Mouse (Mus musculus) heart, embryonic 11.5 days (tissue): ENCODE measurements at regions not wholly inside any gene's neighbourhood (a gene's known extent, or its start where the extent isn't known, plus 50 kb on each side); places are given as distances from the start of the nearest gene placed in this dataset.

Experiments used
- ATAC-seq: fragments of 200-750 bp; cut with Nextera tagmentation; replicated peaks from 2 replicates; pipeline ENCODE4 v1.8.0; 2017; ENCODE audit warnings: moderate library complexity; ENCODE audit not compliant: insufficient number of reproducible peaks, low FRiP score, low TSS enrichment
- H3K27ac ChIP-seq: fragments of 300-500 bp; sonication (generic); 2 replicates; pipeline ENCODE4 v1.5.1; 2014; ENCODE audit warnings: mild to moderate bottlenecking, low read depth, low read length
- H3K27me3 ChIP-seq: fragments of 300-500 bp; sonication (generic); 2 replicates; pipeline ENCODE4 v1.6.1; 2014; ENCODE audit warnings: mild to moderate bottlenecking, low read length, mixed read lengths; ENCODE audit not compliant: control insufficient read depth, insufficient read depth
- H3K36me3 ChIP-seq: fragments of 300-500 bp; sonication (generic); 2 replicates; pipeline ENCODE4 v1.6.1; 2014; ENCODE audit warnings: mild to moderate bottlenecking, low read length, moderate library complexity, mixed read lengths; ENCODE audit not compliant: control insufficient read depth, insufficient read depth
- H3K4me1 ChIP-seq: fragments of 300-500 bp; sonication (generic); 2 replicates; pipeline ENCODE4 v1.6.1; 2014; ENCODE audit warnings: low read length; ENCODE audit not compliant: control insufficient read depth, insufficient read depth
- H3K4me2 ChIP-seq: fragments of 300-500 bp; sonication (generic); 2 replicates; pipeline ENCODE4 v1.6.1; 2014; ENCODE audit warnings: mild to moderate bottlenecking, moderate library complexity
- H3K4me3 ChIP-seq: fragments of 300-500 bp; sonication (generic); 2 replicates; pipeline ENCODE4 v1.5.1; 2014; ENCODE audit warnings: low read depth, low read length
- H3K9ac ChIP-seq: fragments of 300-500 bp; sonication (generic); 2 replicates; pipeline ENCODE4 v1.6.1; 2014; ENCODE audit warnings: mild to moderate bottlenecking, low read depth, low read length, moderate library complexity
- H3K9me3 ChIP-seq: fragments of 300-500 bp; sonication (generic); replicated peaks from 2 replicates; pipeline ENCODE4 v1.6.1; 2016; ENCODE audit warnings: low read length; ENCODE audit not compliant: control insufficient read depth
- WGBS: fragments of 180-500 bp; shearing (Covaris S2); extraction: QIAGEN DNeasy Blood & Tissue Kit; methylation state at CpG from one replicate; pipeline ENCODE4 v1.1.7; 2014; ENCODE audit not compliant: insufficient replicate concordance; 5-methylcytosine and 5-hydroxymethylcytosine counted together

GRCm38 (mm10) chr6:51693984-51694383, 170.3 kb downstream of the Snx10 start:
- Histone ChIP-seq H3K4me3 (no peak overlapping the region), H3K36me3 (no peaks in the 10 kb centered on the region), H3K9me3 (no peaks in the 10 kb centered on the region), H3K27ac (no peak overlapping the region), H3K4me2 (no peak overlapping the region), H3K27me3 (no peaks in the 10 kb centered on the region), H3K4me1 (no peaks in the 10 kb centered on the region), H3K9ac (no peak overlapping the region)
- WGBS: 82% methylated on average over 7 of the region's 7 CpGs
- ATAC-seq: no peak

GRCm38 (mm10) chr6:51696396-51696795, 172.7 kb downstream of the Snx10 start:
- no peak overlapping the region for H3K4me3 ChIP-seq
- H3K9ac ChIP-seq: no peak overlapping the region
- H3K27me3 ChIP-seq: no peaks in the 10 kb centered on the region
- H3K9me3 ChIP-seq: no peaks in the 10 kb centered on the region
- no peak overlapping the region for H3K4me2 ChIP-seq
- ATAC-seq: no peak
- H3K27ac ChIP-seq: no peak overlapping the region
- no peaks in the 10 kb centered on the region for H3K4me1 ChIP-seq
- no peaks in the 10 kb centered on the region for H3K36me3 ChIP-seq
- 83% methylated on average over 7 of the region's 7 CpGs for WGBS

DNA sequence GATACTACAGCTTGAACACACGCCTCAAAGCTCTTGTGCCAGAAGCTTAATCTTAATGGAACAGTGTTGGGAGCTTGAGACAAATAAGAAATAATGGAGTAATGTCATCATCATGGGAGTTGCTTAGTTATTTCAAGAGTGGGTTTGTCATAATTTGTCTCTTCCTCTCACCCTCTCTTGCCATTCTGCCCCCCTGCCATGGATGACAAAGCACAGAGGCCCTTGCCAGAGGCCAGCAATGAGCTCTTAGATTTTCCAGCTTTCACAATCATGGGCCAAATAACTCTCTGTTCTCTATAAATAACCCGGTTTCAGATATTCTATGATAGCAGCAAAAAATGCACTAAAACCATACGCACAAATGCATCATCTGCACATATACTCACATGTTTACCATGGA, 174.1 kb downstream of the Snx10 start:
- Histone ChIP-seq H3K36me3 (no peaks in the 10 kb centered on the region), H3K4me2 (no peak overlapping the region), H3K4me3 (no peak overlapping the region), H3K4me1 (peaks cover 5% of the 10 kb centered on the region; the same call in 1 of the 2 replicates), H3K27me3 (no peaks in the 10 kb centered on the region), H3K9me3 (no peaks in the 10 kb centered on the region), H3K27ac (no peak overlapping the region), H3K9ac (no peak overlapping the region)
- WGBS: 79% methylated on average over 3 of the region's 3 CpGs
- no peak for ATAC-seq

DNA sequence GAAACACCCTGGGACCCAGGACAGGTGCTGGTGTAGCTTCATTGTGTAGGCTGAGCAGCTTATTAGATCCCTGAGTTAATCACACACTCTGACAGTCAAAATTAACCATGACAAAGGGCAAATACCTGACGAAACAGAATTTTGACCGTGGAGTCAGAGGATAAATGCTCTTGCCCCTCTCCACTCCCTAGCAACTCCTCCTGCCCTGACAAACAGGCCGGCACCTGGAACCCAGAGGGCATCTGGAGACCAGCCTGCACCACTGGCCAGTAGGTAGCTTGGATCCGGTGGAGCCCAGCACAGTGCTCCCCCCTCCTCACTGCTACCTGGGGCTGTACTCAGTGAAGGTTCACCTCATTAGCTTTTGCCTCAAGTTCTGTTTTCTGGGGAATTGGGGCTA, 174.5 kb downstream of the Snx10 start:
- Histone ChIP-seq H3K4me2 (no peak overlapping the region), H3K9me3 (no peaks in the 10 kb centered on the region), H3K27me3 (no peaks in the 10 kb centered on the region), H3K9ac (no peak overlapping the region), H3K4me3 (no peak overlapping the region), H3K36me3 (no peaks in the 10 kb centered on the region), H3K27ac (no peak overlapping the region), H3K4me1 (peaks cover 5% of the 10 kb centered on the region; the same call in 1 of the 2 replicates)
- WGBS: 77% methylated on average over 4 of the region's 4 CpGs
- no peak for ATAC-seq

GRCm38 (mm10) chr6:51701253-51702020, 177.7 kb downstream of the Snx10 start:
- no peak overlapping the region for H3K4me3 ChIP-seq
- H3K4me1 ChIP-seq: peaks cover 5% of the 10 kb centered on the region; the same call in 1 of the 2 replicates
- H3K27me3 ChIP-seq: no peaks in the 10 kb centered on the region
- no peaks in the 10 kb centered on the region for H3K36me3 ChIP-seq
- no peak for ATAC-seq
- H3K4me2 ChIP-seq: no peak overlapping the region
- no peak overlapping the region for H3K27ac ChIP-seq
- WGBS: 83% methylated on average over 11 of the region's 11 CpGs
- H3K9me3 ChIP-seq: no peaks in the 10 kb centered on the region
- no peak overlapping the region for H3K9ac ChIP-seq

GRCm38 (mm10) chr6:51702456-51703171, 178.9 kb downstream of the Snx10 start:
- ATAC-seq: no peak
- no peak overlapping the region for H3K4me3 ChIP-seq
- 71% methylated on average over 10 of the region's 10 CpGs for WGBS
- H3K4me1 ChIP-seq: peaks cover 5% of the 10 kb centered on the region; the same call in 1 of the 2 replicates
- no peak overlapping the region for H3K27ac ChIP-seq
- H3K9ac ChIP-seq: no peak overlapping the region
- H3K36me3 ChIP-seq: no peaks in the 10 kb centered on the region
- H3K27me3 ChIP-seq: no peaks in the 10 kb centered on the region
- no peaks in the 10 kb centered on the region for H3K9me3 ChIP-seq
- no peak overlapping the region for H3K4me2 ChIP-seq

DNA sequence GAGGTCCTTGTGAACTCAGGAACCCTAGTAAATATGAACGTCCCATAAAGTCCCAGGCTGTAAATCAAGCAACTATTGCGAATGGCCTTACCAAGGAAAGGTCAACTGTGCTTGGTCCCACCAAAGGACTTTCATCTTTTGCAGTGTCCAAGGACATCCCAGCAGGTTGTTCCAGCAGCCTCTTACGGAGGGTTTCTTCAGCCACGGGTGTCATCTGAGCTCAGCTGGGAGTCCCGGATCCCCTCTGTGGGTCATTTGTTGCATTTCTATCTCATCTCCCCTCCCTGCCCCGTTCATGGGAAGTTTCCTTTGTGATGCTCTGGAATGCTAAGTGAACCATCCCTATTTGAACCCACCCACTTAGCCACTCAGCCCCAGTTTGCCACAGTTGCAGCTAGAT, 184.3 kb downstream of the Snx10 start:
- H3K4me3 ChIP-seq: no peak overlapping the region
- ATAC-seq: no peak
- H3K9me3 ChIP-seq: no peaks in the 10 kb centered on the region
- H3K9ac ChIP-seq: no peak overlapping the region
- H3K27ac ChIP-seq: no peak overlapping the region
- no peaks in the 10 kb centered on the region for H3K36me3 ChIP-seq
- H3K4me1 ChIP-seq: peaks cover 6% of the 10 kb centered on the region; the same call in 1 of the 2 replicates
- H3K4me2 ChIP-seq: no peak overlapping the region
- no peaks in the 10 kb centered on the region for H3K27me3 ChIP-seq
- 48% methylated on average over 6 of the region's 6 CpGs for whole genome bisulfite sequencing

DNA sequence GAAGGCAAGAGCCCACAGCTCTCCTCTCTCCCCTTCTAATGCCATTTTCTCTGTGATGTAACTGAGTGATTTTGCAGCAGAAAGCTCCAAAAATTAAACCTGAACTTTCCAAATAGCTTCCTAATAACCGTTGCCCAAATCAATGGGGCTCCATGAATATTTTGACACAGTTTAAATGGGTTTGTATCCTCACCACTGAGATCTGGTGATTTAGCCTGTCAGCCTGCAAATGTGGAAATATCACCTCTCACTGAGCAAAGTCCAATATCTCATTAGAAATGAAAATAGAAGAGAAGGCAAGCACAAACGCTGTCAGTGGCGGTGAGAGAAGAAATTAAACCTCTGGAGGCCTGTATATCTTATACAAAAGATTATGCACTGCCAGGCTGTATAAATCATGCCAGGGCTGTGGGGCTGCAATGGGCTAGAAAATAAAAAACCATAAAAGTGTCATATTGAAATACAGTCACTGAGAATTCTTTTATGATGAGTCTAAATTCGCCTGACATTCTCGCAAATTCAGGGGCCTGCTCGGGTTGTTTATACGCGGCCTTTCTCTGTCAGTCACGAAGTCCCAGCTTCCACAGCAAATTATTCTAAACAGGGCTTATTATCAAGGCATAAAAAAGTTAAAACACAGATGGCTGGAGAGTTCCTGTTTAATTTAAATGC, 185.1 kb downstream of the Snx10 start:
- 72% methylated on average over 9 of the region's 9 CpGs for WGBS
- H3K4me1 ChIP-seq: peaks cover 6% of the 10 kb centered on the region; the same call in 1 of the 2 replicates
- no peak for ATAC-seq
- no peaks in the 10 kb centered on the region for H3K27me3 ChIP-seq
- H3K9me3 ChIP-seq: no peaks in the 10 kb centered on the region
- no peak overlapping the region for H3K27ac ChIP-seq
- no peaks in the 10 kb centered on the region for H3K36me3 ChIP-seq
- H3K9ac ChIP-seq: no peak overlapping the region
- no peak overlapping the region for H3K4me2 ChIP-seq
- no peak overlapping the region for H3K4me3 ChIP-seq
